Comparison of ENCODE assay signal across 8 mouse cellular contexts in the genomic region with DNA sequence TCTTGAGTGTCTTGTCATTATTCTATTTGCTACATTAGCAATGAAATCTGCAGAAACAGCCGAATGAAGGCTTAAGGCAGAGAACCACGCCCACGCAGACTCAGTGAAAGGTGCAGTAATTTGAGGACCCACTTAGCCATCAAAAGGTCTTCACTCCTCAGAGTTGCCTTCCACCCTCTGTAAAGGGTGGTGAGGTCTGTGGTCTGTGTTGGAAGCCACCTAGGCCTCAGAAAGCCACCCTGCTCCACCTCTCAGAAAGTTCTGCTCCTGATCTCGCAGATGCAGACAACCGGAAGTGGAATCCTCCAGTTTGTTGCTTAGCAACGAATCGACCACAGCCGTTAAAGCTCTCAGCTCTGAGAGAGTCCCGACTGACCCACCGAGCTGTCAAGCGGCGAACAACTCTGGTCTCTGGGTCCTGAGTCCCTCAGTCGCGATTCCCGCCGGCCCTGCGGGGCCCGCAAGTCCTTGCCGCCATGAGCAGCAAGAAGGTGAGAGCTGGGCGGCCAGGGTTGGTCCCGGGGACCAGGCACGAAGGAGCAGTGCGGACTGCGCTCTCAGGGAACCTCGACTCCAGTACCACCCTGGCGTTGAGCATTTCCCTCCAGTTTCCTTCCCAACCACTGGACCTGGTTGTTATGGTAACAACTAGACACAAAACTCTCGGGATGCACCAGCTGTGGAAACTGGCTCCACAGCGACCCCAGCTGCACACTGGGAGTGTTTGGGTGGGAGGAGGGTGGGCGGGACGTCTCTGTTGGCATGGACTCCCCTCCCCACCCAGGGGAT. TPM values are rescaled to one million over a fixed set of nuclear protein-coding genes. Genes with fewer than 3 reads are reported as not detected.
A peak's percentile ranks its signal among the peaks of the same experiment; 100 is the strongest.
DNase-seq lines count a peak whose midpoint lies in the region; ATAC-seq and TF ChIP-seq lines count a peak whose summit lies in the region.

A gene (plus strand): TSS at position 456 of the 789 bp plus-strand sequence.

- peak within 1 kb of the TSS; percentile 56 for H3K4me3 ChIP-seq in layer of hippocampus, adult 2 months
- peak within 1 kb of the TSS; percentile 46 for H3K4me3 ChIP-seq in hindbrain, embryonic 11.5 days (ENCODE audit: low read depth, low read length)
- peak within 1 kb of the TSS; percentile 21 to 30 for H3K4me3 ChIP-seq in liver, embryonic 14.5 days (ENCODE audit: insufficient read depth in 1 of 2, low read depth in 2 of 2, low read length in 2 of 2)

- peak within 1 kb of the TSS; percentile 83 for H3K4me2 ChIP-seq in hindbrain, embryonic 11.5 days (replicated peaks; ENCODE audit: low read depth, low read length)
- H3K4me2 ChIP-seq in liver, embryonic 14.5 days (ENCODE audit: low read depth): peak within 1 kb of the TSS; percentile 47

- H3K27me3 ChIP-seq in hindbrain, embryonic 11.5 days (ENCODE audit: control insufficient read depth, insufficient read depth, low read length): no peaks in the 10 kb centered on the region
- no peaks in the 10 kb centered on the region for H3K27me3 ChIP-seq in liver, embryonic 14.5 days (ENCODE audit: control insufficient read depth, insufficient read depth, low read length)

- peak; percentile 40 for TF ChIP-seq CTCF in layer of hippocampus, adult 2 months (conservative IDR thresholded peaks at IDR 0.05)
- no peak for TF ChIP-seq CTCF in liver, embryonic 14.5 days (IDR thresholded peaks at IDR 0.05; ENCODE audit: low read depth)

- H3K9ac ChIP-seq in hindbrain, embryonic 11.5 days (ENCODE audit: low read depth, low read length): peak within 1 kb of the TSS; percentile 53
- no peak within 1 kb of the TSS for H3K9ac ChIP-seq in liver, embryonic 14.5 days (replicated peaks)

- no peaks in the 10 kb centered on the region for H3K36me3 ChIP-seq in hindbrain, embryonic 11.5 days (ENCODE audit: control insufficient read depth, insufficient read depth, low read length)
- no peaks in the 10 kb centered on the region for H3K36me3 ChIP-seq in liver, embryonic 14.5 days (replicated peaks; ENCODE audit: control insufficient read depth, insufficient read depth, low read depth)

- WGBS in hindbrain, embryonic 11.5 days: 11% methylated on average over 30 of the region's 30 CpGs
- WGBS in liver, embryonic 14.5 days (ENCODE audit: insufficient replicate concordance): 8% methylated on average over 30 of the region's 30 CpGs

- no peaks in the 10 kb centered on the region for H3K4me1 ChIP-seq in hindbrain, embryonic 11.5 days (replicated peaks; ENCODE audit: control insufficient read depth, insufficient read depth, low read length)
- no peaks in the 10 kb centered on the region for H3K4me1 ChIP-seq in liver, embryonic 14.5 days (replicated peaks; ENCODE audit: control insufficient read depth in 2 of 2, insufficient read depth in 2 of 2, low read length in 1 of 2)

- no peak for TF ChIP-seq EP300 in liver, embryonic 14.5 days (IDR thresholded peaks at IDR 0.05; ENCODE audit: low read depth)

- no peaks in the 10 kb centered on the region for H3K9me3 ChIP-seq in hindbrain, embryonic 11.5 days (ENCODE audit: control insufficient read depth, low read length)
- H3K9me3 ChIP-seq in liver, embryonic 14.5 days (ENCODE audit: control insufficient read depth, low read length): no peaks in the 10 kb centered on the region

- 0 out of 2 replicates have a peak within 1 kb of the TSS, but pooled peaks have one; percentile 18 for H3K27ac ChIP-seq in layer of hippocampus, adult 2 months
- H3K27ac ChIP-seq in hindbrain, embryonic 11.5 days (ENCODE audit: low read depth, low read length): no peak within 1 kb of the TSS
- H3K27ac ChIP-seq in liver, embryonic 14.5 days: no peak within 1 kb of the TSS

- ATAC-seq in hindbrain, embryonic 11.5 days (ENCODE audit: low FRiP score): peak; percentile 86
- no peak for ATAC-seq in liver, embryonic 14.5 days (ENCODE audit: insufficient read depth)
- ATAC-seq in monocyte, adult 5-6 weeks (replicated peaks; ENCODE audit: insufficient number of reproducible peaks, low FRiP score, low TSS enrichment, poor library complexity, severe bottlenecking): no peak

- peak in 1 of 2 experiments; percentile 19 for DNase-seq in layer of hippocampus, adult 2 months (ENCODE audit: low spot score in 2 of 2)
- DNase-seq in layer of hippocampus, adult 9-10 months (ENCODE audit: low spot score): no peak
- DNase-seq in embryo, embryonic 10.5 days (ENCODE audit: low spot score): peak; percentile 74
- DNase-seq in hindbrain, embryonic 11.5 days (ENCODE audit: low spot score): peak; percentile 66
- no peak for DNase-seq in liver, embryonic 14.5 days (ENCODE audit: low read depth in 3 of 3, low spot score in 3 of 3)
- peak; percentile 37 to 40 for DNase-seq in right cerebral cortex, adult 2 months (ENCODE audit: low spot score in 2 of 2)
- DNase-seq in natural killer cell, adult 2 months (ENCODE audit: low spot score in 2 of 2): no peak

RNA-seq across cellular contexts. Expression of the gene that starts here (rescaled TPM):
- total RNA-seq in layer of hippocampus, adult 2 months (2021): under 1 TPM; 0.32 to 0.69 TPM
- 0.17 and 0.22 TPM in 2 replicates for polyA plus RNA-seq in hindbrain, embryonic 11.5 days (2014; fragmentation: Nextera tagmentation; extraction: Ambion mirVana)
- under 0.01 TPM in 2 replicates for polyA plus RNA-seq in liver, embryonic 14.5 days (2012; rRNA removed)
- polyA plus RNA-seq in liver, embryonic 14.5 days (2014; fragmentation: Nextera tagmentation; extraction: Ambion mirVana): not detected in 2 replicates
- total RNA-seq in monocyte, adult 5-6 weeks (2017): not detected in 3 replicates

Comparison
In these comparisons a context has a peak if more than half of its experiments do, and no peak if none do; other contexts are left out.
1. Peak in DNase-seq, ATAC-seq, H3K4me3 ChIP-seq, H3K9ac ChIP-seq and H3K4me2 ChIP-seq in hindbrain, embryonic 11.5 days; RNA of the gene not detected or under 1 TPM.
2. DNase-seq: peak in embryo, embryonic 10.5 days (single experiment) and right cerebral cortex, adult 2 months (2 of 2); none in layer of hippocampus, adult 9-10 months (single experiment), liver, embryonic 14.5 days (0 of 3) and natural killer cell, adult 2 months (0 of 2).
3. Peak in every context shown above with its lines, with median percentiles within 50 percentile points of each other: H3K4me3 ChIP-seq.